ENCODE assay signal across 14 mouse cellular contexts in genomic region chr2:48586831-48587169, GRCm38 (mm10).
"Had no signal": no experiment of that assay in that cellular context is flagged by ENCODE, and none has a peak within 500 bp of the region (broad histone marks: within the 10 kb centered on the region; RNA-seq: fewer than 3 reads in every experiment).

No protein-coding gene starts in this region.

- H3K4me3 ChIP-seq: limb, embryonic 13.5 days; neural tube, embryonic 13.5 days; stomach, embryonic 15.5 days had no signal

- H3K4me2 ChIP-seq: limb, embryonic 13.5 days; neural tube, embryonic 13.5 days; stomach, embryonic 15.5 days had no signal

- H3K27me3 ChIP-seq: limb, embryonic 13.5 days; neural tube, embryonic 13.5 days; stomach, embryonic 15.5 days had no signal

- H3K36me3 ChIP-seq: limb, embryonic 13.5 days; neural tube, embryonic 13.5 days; stomach, embryonic 15.5 days had no signal

- H3K4me1 ChIP-seq: neural tube, embryonic 13.5 days; stomach, embryonic 15.5 days had no signal

- H3K9ac ChIP-seq: limb, embryonic 13.5 days; liver, embryonic 14.5 days; neural tube, embryonic 13.5 days; stomach, embryonic 15.5 days had no signal

- H3K9me3 ChIP-seq: limb, embryonic 13.5 days; neural tube, embryonic 13.5 days; stomach, embryonic 15.5 days had no signal

- H3K27ac ChIP-seq: kidney, postnatal 0 days; limb, embryonic 13.5 days; liver, embryonic 14.5 days; neural tube, embryonic 13.5 days; stomach, embryonic 15.5 days had no signal

- DNase-seq: kidney, adult 9 months; kidney, postnatal 36 days; left cerebral cortex, postnatal 4 days; lung, adult 18-20 months; retina, postnatal 1 day; right cerebral cortex, postnatal 4 days; spleen, adult 18-20 months; thymus, adult 2 months; thymus, postnatal 25 days had no signal
